Mouse (Mus musculus): ENCODE measurements around the gene Slc35g2.

Slc35g2 gene

GRCm38 (mm10) chr9:100558991-100559390 is 11.9 kb downstream of the Slc35g2 start:
- DNase-seq (ENCODE audit: extremely low spot score), result no peak

- DNase-seq (ENCODE audit: extremely low spot score), result no peak
These were observed 12.8 kb downstream of the Slc35g2 start for GRCm38 (mm10) chr9:100558023-100558573.

GRCm38 (mm10) chr9:100555686-100556085 is 15.2 kb downstream of the Slc35g2 start:
- DNase-seq (ENCODE audit: extremely low spot score), result no peak

- no peak for DNase-seq (ENCODE audit: extremely low spot score)
These were observed 22.6 kb downstream of the Slc35g2 start for GRCm38 (mm10) chr9:100548313-100548712.

- DNase-seq (ENCODE audit: extremely low spot score), result no peak
These were observed 24.3 kb downstream of the Slc35g2 start for GRCm38 (mm10) chr9:100546594-100546910.

GRCm38 (mm10) chr9:100545715-100546593 is 24.9 kb downstream of the Slc35g2 start, which contains the start of gene Nck1:
TSS of gene Nck1 (minus strand) at chr9:100546134.
- peak; percentile 97 for DNase-seq (ENCODE audit: extremely low spot score)

GRCm38 (mm10) chr9:100544948-100545714 is 25.8 kb downstream of the Slc35g2 start:
- no peak for DNase-seq (ENCODE audit: extremely low spot score)

- DNase-seq (ENCODE audit: extremely low spot score), result no peak
These were observed 35.1 kb downstream of the Slc35g2 start for GRCm38 (mm10) chr9:100535618-100536262.

- DNase-seq (ENCODE audit: extremely low spot score), result no peak
These were observed 36.2 kb downstream of the Slc35g2 start for GRCm38 (mm10) chr9:100534686-100535085.

GRCm38 (mm10) chr9:100532847-100533505 is 37.9 kb downstream of the Slc35g2 start:
- no peak for DNase-seq (ENCODE audit: extremely low spot score)

GRCm38 (mm10) chr9:100531296-100531695 is 39.6 kb downstream of the Slc35g2 start:
- DNase-seq (ENCODE audit: extremely low spot score), result no peak

- no peak for DNase-seq (ENCODE audit: extremely low spot score)
These were observed 45.7 kb downstream of the Slc35g2 start for GRCm38 (mm10) chr9:100525225-100525624.

GRCm38 (mm10) chr9:100522029-100522428 is 48.9 kb downstream of the Slc35g2 start:
- no peak for DNase-seq (ENCODE audit: extremely low spot score)

GRCm38 (mm10) chr9:100520586-100520985 is 50.3 kb downstream of the Slc35g2 start:
- DNase-seq (ENCODE audit: extremely low spot score), result peak; percentile 55

GRCm38 (mm10) chr9:100520012-100520411 is 50.9 kb downstream of the Slc35g2 start:
- DNase-seq (ENCODE audit: extremely low spot score), result no peak

GRCm38 (mm10) chr9:100507581-100507980 is 63.3 kb downstream of the Slc35g2 start:
- DNase-seq (ENCODE audit: extremely low spot score), result no peak

GRCm38 (mm10) chr9:100506652-100507051 is 64.2 kb downstream of the Slc35g2 start:
- DNase-seq (ENCODE audit: extremely low spot score), result no peak

GRCm38 (mm10) chr9:100505498-100505897 is 65.4 kb downstream of the Slc35g2 start:
- no peak for DNase-seq (ENCODE audit: extremely low spot score)

Measured in embryo, embryonic 9.5 days (tissue).